Mouse (Mus musculus) hindbrain, embryonic 10.5 days (tissue): ENCODE results near the gene Hdac7. TPM values are rescaled to one million over a fixed set of nuclear protein-coding genes. Genes with fewer than 3 reads are reported as not detected.

ENCODE experiments used
- DNase-seq: peaks from one replicate; pipeline ENCODE4 v3.0.0-alpha.2; 2017; ENCODE audit warnings: low spot score
- H3K27ac ChIP-seq: fragments of 300-500 bp; sonication (generic); 2 replicates; pipeline ENCODE4 v1.5.1; 2016; ENCODE audit warnings: mild to moderate bottlenecking, moderate library complexity
- H3K27me3 ChIP-seq: fragments of 300-500 bp; sonication (generic); 2 replicates; pipeline ENCODE4 v1.6.1; 2016; ENCODE audit warnings: mild to moderate bottlenecking; ENCODE audit not compliant: poor library complexity, insufficient read depth, severe bottlenecking
- H3K36me3 ChIP-seq: fragments of 300-500 bp; sonication (generic); 2 replicates; pipeline ENCODE4 v1.6.1; 2016; ENCODE audit warnings: mild to moderate bottlenecking, moderate library complexity
- H3K4me1 ChIP-seq: fragments of 300-500 bp; sonication (generic); replicated peaks from 2 replicates; pipeline ENCODE4 v1.6.1; 2016; ENCODE audit warnings: mild to moderate bottlenecking
- H3K4me3 ChIP-seq: fragments of 300-500 bp; sonication (generic); 2 replicates; pipeline ENCODE4 v1.5.1; 2016; ENCODE audit warnings: mild to moderate bottlenecking, moderate library complexity
- H3K9me3 ChIP-seq: fragments of 300-500 bp; sonication (generic); 2 replicates; pipeline ENCODE4 v1.6.1; 2016; ENCODE audit warnings: mild to moderate bottlenecking, moderate library complexity
- WGBS: fragments of 180-500 bp; shearing (Covaris S2); methylation state at CpG from one replicate; pipeline ENCODE4 v1.1.7; 2016; 5-methylcytosine and 5-hydroxymethylcytosine counted together
- polyA plus RNA-seq: library from polyadenylated mRNA; unstranded; fragments of >200 nt; fragmentation: Nextera tagmentation; extraction: Ambion mirVana; gene quantifications from 2 replicates; pipeline ENCODE4 v1.2.1, GENCODE M21; 2016

The Hdac7 gene
- polyA plus RNA-seq, 1 experiment from 2014 or later = 32.7 TPM

GRCm38 (mm10) chr15:97763256-97764049 lies 80.8 kb downstream of the Hdac7 start:
- no peak overlapping the region for H3K27ac ChIP-seq
- WGBS = 61% methylated on average over 9 of the region's 9 CpGs
- H3K9me3 ChIP-seq = no peaks in the 10 kb centered on the region
- peaks cover 69% of the 10 kb centered on the region for H3K4me1 ChIP-seq
- no peak overlapping the region for H3K4me3 ChIP-seq
- H3K36me3 ChIP-seq = no peaks in the 10 kb centered on the region
- peaks cover 72% of the 10 kb centered on the region for H3K27me3 ChIP-seq
- no peak for DNase-seq

- 71% methylated on average over 9 of the region's 9 CpGs for WGBS
- Histone ChIP-seq H3K4me3 (no peak overlapping the region), H3K4me1 (peaks cover 62% of the 10 kb centered on the region), H3K36me3 (no peaks in the 10 kb centered on the region), H3K27ac (no peak overlapping the region), H3K27me3 (peaks cover 65% of the 10 kb centered on the region), H3K9me3 (no peaks in the 10 kb centered on the region)
- no peak for DNase-seq
Observed at GRCm38 (mm10) chr15:97762733-97763132, 81.6 kb downstream of the Hdac7 start.

GRCm38 (mm10) chr15:97761438-97761837 lies 82.9 kb downstream of the Hdac7 start:
- Histone ChIP-seq H3K27ac (no peak overlapping the region), H3K36me3 (no peaks in the 10 kb centered on the region), H3K9me3 (no peaks in the 10 kb centered on the region), H3K4me3 (no peak overlapping the region), H3K27me3 (peaks cover 53% of the 10 kb centered on the region), H3K4me1 (peaks cover 49% of the 10 kb centered on the region)
- 34% methylated on average over 13 of the region's 13 CpGs for WGBS
- no peak for DNase-seq

GRCm38 (mm10) chr15:97760952-97761351 lies 83.3 kb downstream of the Hdac7 start:
- Histone ChIP-seq H3K4me1 (peaks cover 48% of the 10 kb centered on the region), H3K27ac (no peak overlapping the region), H3K27me3 (peaks cover 50% of the 10 kb centered on the region)

GRCm38 (mm10) chr15:97760006-97760405 lies 84.3 kb downstream of the Hdac7 start:
- WGBS = 90% methylated on average over 9 of the region's 9 CpGs
- no peaks in the 10 kb centered on the region for H3K9me3 ChIP-seq
- DNase-seq = no peak
- H3K36me3 ChIP-seq = no peaks in the 10 kb centered on the region
- H3K4me1 ChIP-seq = peaks cover 48% of the 10 kb centered on the region
- no peak overlapping the region for H3K27ac ChIP-seq
- peaks cover 41% of the 10 kb centered on the region for H3K27me3 ChIP-seq
- H3K4me3 ChIP-seq = no peak overlapping the region

More at GRCm38 (mm10) chr15:97760952-97761351, 83.3 kb downstream of the Hdac7 start:
- Histone ChIP-seq H3K4me3 (no peak overlapping the region), H3K9me3 (no peaks in the 10 kb centered on the region), H3K36me3 (no peaks in the 10 kb centered on the region)
- WGBS = 71% methylated on average over 5 of the region's 5 CpGs
- DNase-seq = no peak

- DNase-seq = no peak
- H3K27me3 ChIP-seq = peaks cover 9% of the 10 kb centered on the region; the same call in 1 of the 2 replicates
- H3K4me3 ChIP-seq = no peak overlapping the region
- H3K9me3 ChIP-seq = no peaks in the 10 kb centered on the region
- H3K27ac ChIP-seq = 0 out of 2 replicates have a peak overlapping the region, but pooled peaks have one; percentile 3
- peaks cover 34% of the 10 kb centered on the region for H3K4me1 ChIP-seq
- H3K36me3 ChIP-seq = no peaks in the 10 kb centered on the region
- 38% methylated on average over 8 of the region's 8 CpGs for WGBS
Observed at GRCm38 (mm10) chr15:97755361-97755760, 88.9 kb downstream of the Hdac7 start.

GRCm38 (mm10) chr15:97754476-97754875 lies 89.8 kb downstream of the Hdac7 start:
- Histone ChIP-seq H3K4me1 (peaks cover 43% of the 10 kb centered on the region), H3K36me3 (no peaks in the 10 kb centered on the region), H3K9me3 (no peaks in the 10 kb centered on the region), H3K4me3 (no peak overlapping the region), H3K27me3 (peaks cover 8% of the 10 kb centered on the region; the same call in 1 of the 2 replicates), H3K27ac (peak overlapping the region; percentile 59; the same call in 1 of the 2 replicates)
- WGBS = 77% methylated on average over 6 of the region's 6 CpGs
- DNase-seq = no peak

- 90% methylated on average over 5 of the region's 5 CpGs for WGBS
- Histone ChIP-seq H3K4me3 (no peak overlapping the region), H3K27ac (no peak overlapping the region), H3K36me3 (no peaks in the 10 kb centered on the region), H3K27me3 (peaks cover 14% of the 10 kb centered on the region; the same call in 1 of the 2 replicates), H3K4me1 (peaks cover 59% of the 10 kb centered on the region), H3K9me3 (no peaks in the 10 kb centered on the region)
- DNase-seq = no peak
Observed at GRCm38 (mm10) chr15:97752491-97752890, 91.8 kb downstream of the Hdac7 start.

- Histone ChIP-seq H3K4me1 (peaks cover 65% of the 10 kb centered on the region), H3K4me3 (no peak overlapping the region), H3K27me3 (peaks cover 14% of the 10 kb centered on the region; the same call in 1 of the 2 replicates), H3K27ac (no peak overlapping the region), H3K36me3 (no peaks in the 10 kb centered on the region), H3K9me3 (no peaks in the 10 kb centered on the region)
- no peak for DNase-seq
- WGBS = 93% methylated on average over 2 of the region's 2 CpGs
Observed at GRCm38 (mm10) chr15:97751676-97752075, 92.6 kb downstream of the Hdac7 start.

- DNase-seq = peak; percentile 40
- peaks cover 11% of the 10 kb centered on the region; the same call in 1 of the 2 replicates for H3K27me3 ChIP-seq
- H3K4me3 ChIP-seq = no peak overlapping the region
- H3K27ac ChIP-seq = peak overlapping the region; percentile 76
- H3K4me1 ChIP-seq = peaks cover 58% of the 10 kb centered on the region
- H3K36me3 ChIP-seq = no peaks in the 10 kb centered on the region
- WGBS = 49% methylated on average over 12 of the region's 12 CpGs
- no peaks in the 10 kb centered on the region for H3K9me3 ChIP-seq
Observed at GRCm38 (mm10) chr15:97750697-97751096, 93.6 kb downstream of the Hdac7 start.

- peak overlapping the region; percentile 76; the same call in 1 of the 2 replicates for H3K27ac ChIP-seq
- no peak for DNase-seq
- peaks cover 11% of the 10 kb centered on the region; the same call in 1 of the 2 replicates for H3K27me3 ChIP-seq
- H3K36me3 ChIP-seq = no peaks in the 10 kb centered on the region
- 90% methylated on average over 13 of the region's 13 CpGs for WGBS
- no peak overlapping the region for H3K4me3 ChIP-seq
- no peaks in the 10 kb centered on the region for H3K9me3 ChIP-seq
- peaks cover 57% of the 10 kb centered on the region for H3K4me1 ChIP-seq
Observed at GRCm38 (mm10) chr15:97749841-97750240, 94.5 kb downstream of the Hdac7 start.

- H3K4me1 ChIP-seq = peaks cover 55% of the 10 kb centered on the region
- 91% methylated on average over 9 of the region's 9 CpGs for WGBS
- H3K36me3 ChIP-seq = no peaks in the 10 kb centered on the region
- DNase-seq = no peak
- no peak overlapping the region for H3K4me3 ChIP-seq
- H3K27ac ChIP-seq = peak overlapping the region; percentile 76
- H3K27me3 ChIP-seq = peaks cover 11% of the 10 kb centered on the region; the same call in 1 of the 2 replicates
- H3K9me3 ChIP-seq = no peaks in the 10 kb centered on the region
Observed at GRCm38 (mm10) chr15:97749397-97749796, 94.9 kb downstream of the Hdac7 start.

GRCm38 (mm10) chr15:97748964-97749363 lies 95.3 kb downstream of the Hdac7 start:
- Histone ChIP-seq H3K4me3 (no peak overlapping the region), H3K27ac (peak overlapping the region; percentile 76; the same call in 1 of the 2 replicates), H3K36me3 (no peaks in the 10 kb centered on the region), H3K9me3 (no peaks in the 10 kb centered on the region), H3K4me1 (peaks cover 55% of the 10 kb centered on the region), H3K27me3 (peaks cover 11% of the 10 kb centered on the region; the same call in 1 of the 2 replicates)
- DNase-seq = no peak
- 84% methylated on average over 4 of the region's 4 CpGs for WGBS
